Mouse (Mus musculus): ENCODE results near the gene Hist1h3g. TPM values are rescaled to one million over a fixed set of nuclear protein-coding genes. Genes with fewer than 3 reads are reported as not detected.

The Hist1h3g gene
- total and polyA plus RNA-seq, 3 experiments: 5.2 to 441 TPM; not detected in 1

GRCm38 (mm10) chr13:23551931-23552914 is 17.0 kb downstream of the Hist1h3g start:
- H3K4me3 ChIP-seq (ENCODE audit: control insufficient read depth in 1 of 2, insufficient read depth in 1 of 2, low read depth in 2 of 2, low read length in 2 of 2): peak overlapping the region in 1 of 2 experiments; percentile 35; a peak in 2 of 4 replicates
- peaks cover 3% of the 10 kb centered on the region; the same call in 1 of the 2 replicates for H3K79me2 ChIP-seq (ENCODE audit: control insufficient read depth, insufficient read depth, low read length, poor library complexity)
- peak; percentile 73 for DNase-seq (ENCODE audit: low read depth, low spot score)
- no peaks in the 10 kb centered on the region for H3K27me3 ChIP-seq (ENCODE audit: control insufficient read depth in 1 of 2, insufficient read depth in 2 of 2, low read length in 2 of 2)
- H3K9ac ChIP-seq (ENCODE audit: control insufficient read depth, low read depth, low read length, poor library complexity, severe bottlenecking): peak overlapping the region; percentile 85
- H3K36me3 ChIP-seq (ENCODE audit: control insufficient read depth in 1 of 2, insufficient read depth in 2 of 2, low read length in 2 of 2): peaks cover 0 to 43% of the 10 kb centered on the region in 2 experiments; a peak in 2 of 4 replicates
- H3K4me1 ChIP-seq (ENCODE audit: control insufficient read depth in 1 of 2, insufficient read depth in 2 of 2, low read length in 2 of 2): peaks cover 0 to 11% of the 10 kb centered on the region in 2 experiments; a peak in 1 of 4 replicates
- H3K9me3 ChIP-seq (replicated peaks; ENCODE audit: insufficient read depth, low read length): no peaks in the 10 kb centered on the region
- peak overlapping the region; percentile 100 for H3K27ac ChIP-seq (ENCODE audit: control insufficient read depth, low read depth, low read length)
- TF ChIP-seq MAX (IDR thresholded peaks at IDR 0.05; ENCODE audit: low read length) (no peak), NELFE (IDR thresholded peaks at IDR 0.05; ENCODE audit: low read depth, low read length) (no peak)

DNA sequence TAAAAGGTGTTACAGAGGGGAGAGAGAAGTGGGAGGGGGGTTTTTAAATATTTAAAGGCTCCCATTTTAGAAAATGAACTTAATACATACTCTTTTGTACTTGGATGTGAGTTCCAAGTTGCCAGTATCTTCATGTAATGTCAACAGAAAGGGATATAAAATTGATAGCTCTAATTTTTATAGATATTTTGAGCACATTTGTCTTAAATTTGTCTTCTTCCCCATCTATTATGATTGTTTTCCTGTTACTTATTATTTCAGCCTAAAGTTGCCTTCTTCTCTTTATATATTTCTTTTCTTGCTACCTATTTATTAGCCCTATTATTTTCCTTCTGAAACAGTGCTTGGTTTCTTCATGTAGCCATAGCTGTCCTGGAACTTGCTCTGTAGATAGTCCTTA is 17.7 kb downstream of the Hist1h3g start, which contains the start of gene Hist1h1d:
Hist1h1d (plus strand) TSS at position 301 of the 400 bp plus-strand sequence.
- Histone ChIP-seq H3K9me3 (replicated peaks; ENCODE audit: insufficient read depth, low read length) (no peaks in the 10 kb centered on the region), H3K27ac (ENCODE audit: control insufficient read depth, low read depth, low read length) (peak within 1 kb of the TSS; percentile 100), H3K4me1 (ENCODE audit: control insufficient read depth in 1 of 2, insufficient read depth in 2 of 2, low read length in 2 of 2) (peaks cover 0 to 11% of the 10 kb centered on the region in 2 experiments; a peak in 1 of 4 replicates), H3K4me3 (ENCODE audit: control insufficient read depth in 1 of 2, insufficient read depth in 1 of 2, low read depth in 2 of 2, low read length in 2 of 2) (peak within 1 kb of the TSS in 1 of 2 experiments; percentile 35; a peak in 2 of 4 replicates), H3K9ac (ENCODE audit: control insufficient read depth, low read depth, low read length, poor library complexity, severe bottlenecking) (peak within 1 kb of the TSS; percentile 93), H3K79me2 (ENCODE audit: control insufficient read depth, insufficient read depth, low read length, poor library complexity) (peaks cover 3% of the 10 kb centered on the region; the same call in 1 of the 2 replicates), H3K36me3 (ENCODE audit: control insufficient read depth in 1 of 2, insufficient read depth in 2 of 2, low read length in 2 of 2) (peaks cover 0 to 46% of the 10 kb centered on the region in 2 experiments; a peak in 2 of 4 replicates), H3K27me3 (ENCODE audit: control insufficient read depth in 1 of 2, insufficient read depth in 2 of 2, low read length in 2 of 2) (no peaks in the 10 kb centered on the region)
- TF ChIP-seq MEF2A (IDR thresholded peaks at IDR 0.05; ENCODE audit: extremely low read depth, insufficient replicate concordance, low read depth, low read length, poor library complexity, severe bottlenecking): no peak
- TF ChIP-seq TAL1 (IDR thresholded peaks at IDR 0.05; ENCODE audit: low read length): no peak
- TF ChIP-seq MYB (IDR thresholded peaks at IDR 0.05; ENCODE audit: low read depth, low read length): no peak
- TF ChIP-seq RCOR1 (IDR thresholded peaks at IDR 0.05; ENCODE audit: low read depth, low read length): no peak
- TF ChIP-seq UBTF (IDR thresholded peaks at IDR 0.05; ENCODE audit: borderline replicate concordance, insufficient read depth, low read depth, low read length): no peak
- TF ChIP-seq MYC (IDR thresholded peaks at IDR 0.05; ENCODE audit: low read depth, low read length): no peak
- TF ChIP-seq ZKSCAN1 (IDR thresholded peaks at IDR 0.05; ENCODE audit: low read depth, low read length): no peak
- TF ChIP-seq SIN3A (IDR thresholded peaks at IDR 0.05; ENCODE audit: low read length): no peak
- no peak for TF ChIP-seq POLR2AphosphoS5 (IDR thresholded peaks at IDR 0.05; ENCODE audit: borderline replicate concordance, low read depth, low read length)
- no peak for TF ChIP-seq MAX (IDR thresholded peaks at IDR 0.05; ENCODE audit: low read length)
- no peak for TF ChIP-seq KAT2A (conservative IDR thresholded peaks at IDR 0.05; ENCODE audit: low read depth, low read length)
- TF ChIP-seq ZC3H11A (IDR thresholded peaks at IDR 0.05; ENCODE audit: low read depth, low read length): no peak
- no peak for TF ChIP-seq GATA1 (IDR thresholded peaks at IDR 0.05; ENCODE audit: low read depth, low read length)
- no peak for TF ChIP-seq USF2 (IDR thresholded peaks at IDR 0.05; ENCODE audit: borderline replicate concordance in 1 of 2, insufficient read depth in 1 of 2, low read depth in 1 of 2, low read length in 2 of 2)
- no peak for TF ChIP-seq ZMIZ1 (IDR thresholded peaks at IDR 0.05; ENCODE audit: low read depth, low read length)
- TF ChIP-seq TCF12 (IDR thresholded peaks at IDR 0.05; ENCODE audit: low read depth, low read length): no peak
- no peak for TF ChIP-seq SMC3 (IDR thresholded peaks at IDR 0.05; ENCODE audit: low read depth, low read length)
- TF ChIP-seq ELF1 (IDR thresholded peaks at IDR 0.05; ENCODE audit: low read depth, low read length): no peak
- TF ChIP-seq MAZ (IDR thresholded peaks at IDR 0.05; ENCODE audit: low read depth, low read length): no peak
- no peak for TF ChIP-seq NRF1 (IDR thresholded peaks at IDR 0.05; ENCODE audit: insufficient read depth, low read depth, low read length, poor library complexity, severe bottlenecking)
- no peak for DNase-seq (ENCODE audit: low read depth, low spot score)

Measured in MEL (cell line).